Mouse (Mus musculus) bone marrow macrophage, adult 2 months (primary cell): ENCODE results near the gene Usp16.

Experiments used
- CTCF ChIP-seq: IDR thresholded peaks from 2 replicates; pipeline ENCODE4 v1.5.1; 2012; ENCODE audit warnings: low read depth, mild to moderate bottlenecking, low read length, moderate library complexity
- POLR2A ChIP-seq: IDR thresholded peaks from 2 replicates; pipeline ENCODE4 v1.6.1; 2012; ENCODE audit warnings: mild to moderate bottlenecking, low read depth, low read length, borderline replicate concordance

- no peak for TF ChIP-seq POLR2A
- TF ChIP-seq CTCF, result no peak
Measured at GRCm38 (mm10) chr16:87432033-87432814, 22.3 kb upstream of the Usp16 start, which contains the start of gene Ltn1.
